Mouse (Mus musculus): ENCODE measurements at regions not wholly inside any gene's neighbourhood (a gene's known extent, or its start where the extent isn't known, plus 50 kb on each side); places are given as distances from the start of the nearest gene placed in this dataset.

DNA sequence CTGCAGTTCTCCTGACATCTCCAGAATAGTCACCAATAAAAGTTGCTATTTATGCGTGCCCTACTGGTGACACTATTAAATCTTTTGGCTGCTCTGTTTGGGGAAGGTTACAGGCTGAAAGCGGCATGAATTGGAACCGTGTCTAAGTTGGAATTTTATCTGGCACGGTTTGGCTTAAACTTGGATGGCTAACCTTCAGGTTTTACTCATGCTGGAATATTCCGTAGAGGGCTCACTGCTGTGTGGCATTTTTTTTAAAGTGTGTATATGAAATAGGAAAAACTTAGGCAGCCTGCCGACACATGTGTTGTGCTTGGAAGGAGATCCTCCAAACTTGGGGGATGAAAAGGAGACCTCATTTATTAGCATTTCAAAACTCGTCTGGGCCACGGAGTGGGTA lies 489.0 kb upstream of the Mgmt start:
- no peak for TF ChIP-seq CTCF (conservative IDR thresholded peaks at IDR 0.05; ENCODE audit: insufficient read depth, insufficient read length, low read depth, low read length)
- no peak for TF ChIP-seq POLR2A (IDR thresholded peaks at IDR 0.05; ENCODE audit: low read depth, low read length)
